Mouse (Mus musculus) myocyte (in vitro differentiated cells): ENCODE measurements around the gene Bicdl1. TPM values are rescaled to one million over a fixed set of nuclear protein-coding genes. Genes with fewer than 3 reads are reported as not detected.

ENCODE experiments used
- H3K27me3 ChIP-seq: one replicate; pipeline ENCODE4 v1.6.1; 2011; ENCODE audit not compliant: control insufficient read depth, insufficient read depth, insufficient read length
- H3K36me3 ChIP-seq: one replicate; pipeline ENCODE4 v1.6.1; 2011; ENCODE audit not compliant: control insufficient read depth, insufficient read depth
- H3K4me2 ChIP-seq: one replicate; pipeline ENCODE4 v1.6.1; 2011; ENCODE audit warnings: low read depth, control low read depth
- H3K4me3 ChIP-seq: one replicate; pipeline ENCODE4 v1.5.1; 2011; ENCODE audit warnings: mild to moderate bottlenecking, control low read depth, moderate library complexity
- H3K79me2 ChIP-seq: one replicate; pipeline ENCODE4 v1.6.1; 2011; ENCODE audit not compliant: control insufficient read depth, insufficient read depth
- H3ac ChIP-seq: one replicate; pipeline ENCODE4 v1.6.1; 2011; ENCODE audit not compliant: control insufficient read depth, insufficient read length
- CEBPB ChIP-seq: IDR thresholded peaks from 2 replicates; pipeline ENCODE4 v1.6.1; 2011; ENCODE audit warnings: mild to moderate bottlenecking, moderate library complexity; ENCODE audit not compliant: poor library complexity, insufficient read depth, severe bottlenecking
- E2F4 ChIP-seq: IDR thresholded peaks from one replicate; pipeline ENCODE4 v1.6.1; 2011; ENCODE audit warnings: mild to moderate bottlenecking, control low read depth, moderate library complexity; ENCODE audit not compliant: insufficient read depth
- MYOD1 ChIP-seq, 3 experiments: IDR thresholded peaks; one replicate each; pipeline ENCODE4 v1.6.1; 2011; ENCODE audit warnings: control low read depth in 2 of 3, low read depth in 2 of 3, mild to moderate bottlenecking in 2 of 3, moderate library complexity in 1 of 3; ENCODE audit not compliant: insufficient read length in 2 of 3, control insufficient read depth in 1 of 3
- POLR2A ChIP-seq: IDR thresholded peaks from one replicate; pipeline ENCODE4 v1.6.1; 2011; ENCODE audit warnings: low read depth, mild to moderate bottlenecking, control low read depth, moderate library complexity; ENCODE audit not compliant: insufficient read length
- POLR2AphosphoS2 ChIP-seq: IDR thresholded peaks from one replicate; pipeline ENCODE4 v1.6.1; 2011; ENCODE audit warnings: low read depth, control low read depth; ENCODE audit not compliant: insufficient read length
- REST ChIP-seq: IDR thresholded peaks from one replicate; pipeline ENCODE4 v1.6.1; 2011; ENCODE audit warnings: mild to moderate bottlenecking, control low read depth, moderate library complexity; ENCODE audit not compliant: insufficient read depth, insufficient read length
- SRF ChIP-seq: IDR thresholded peaks from one replicate; pipeline ENCODE4 v1.6.1; 2011; ENCODE audit warnings: low read depth; ENCODE audit not compliant: control insufficient read depth, insufficient read length
- TCF12 ChIP-seq: IDR thresholded peaks from one replicate; pipeline ENCODE4 v1.6.1; 2011; ENCODE audit warnings: mild to moderate bottlenecking, control low read depth; ENCODE audit not compliant: poor library complexity, insufficient read depth, severe bottlenecking
- USF1 ChIP-seq: IDR thresholded peaks from one replicate; pipeline ENCODE4 v1.6.1; 2011; ENCODE audit warnings: low read depth, mild to moderate bottlenecking, control low read depth, moderate library complexity
- polyA plus RNA-seq: library from polyadenylated mRNA; unstranded; fragments of >200 nt; fragmentation: generic; extraction: Trizol; gene quantifications from one replicate; pipeline ENCODE4 v1.2.1, GENCODE M21; 2012; ENCODE audit warnings: missing spikeins

The Bicdl1 gene
- polyA plus RNA-seq, 1 experiment = 2.8 TPM

DNA sequence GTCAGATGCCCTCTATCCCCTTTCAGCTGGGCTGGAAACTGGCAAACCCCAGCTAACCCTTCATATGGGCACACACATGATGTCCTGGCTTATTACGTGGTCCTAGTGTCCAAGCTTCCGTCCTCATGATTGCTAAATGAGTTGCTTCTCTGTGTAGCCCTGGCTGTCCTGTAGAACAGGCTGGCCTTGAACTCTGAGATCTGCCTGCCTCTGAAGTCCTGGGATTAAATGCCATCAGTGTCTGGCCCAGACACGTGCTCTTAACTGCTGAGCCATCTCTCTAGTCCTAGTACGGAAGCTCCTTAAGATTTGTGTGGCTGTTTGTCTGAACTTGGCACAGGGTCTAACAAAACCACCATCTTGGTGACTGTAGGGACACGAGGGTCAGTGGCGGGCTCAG lies 127.9 kb downstream of the Bicdl1 start:
- H3K4me3 ChIP-seq = no peak overlapping the region
- peaks cover 19% of the 10 kb centered on the region for H3K36me3 ChIP-seq
- no peaks in the 10 kb centered on the region for H3K79me2 ChIP-seq
- no peak overlapping the region for H3ac ChIP-seq
- no peak overlapping the region for H3K4me2 ChIP-seq
- TF ChIP-seq POLR2AphosphoS2 = no peak
- TF ChIP-seq TCF12 = no peak
- no peak for TF ChIP-seq E2F4
- no peak for TF ChIP-seq CEBPB
- no peak for TF ChIP-seq MYOD1 (IDR thresholded peaks at IDR 0.05; ENCODE audit: control insufficient read depth in 1 of 3, insufficient read length in 2 of 3, low read depth in 2 of 3)
- no peak for TF ChIP-seq USF1
- no peak for TF ChIP-seq POLR2A
- no peak for TF ChIP-seq REST
- TF ChIP-seq SRF = no peak
- H3K27me3 ChIP-seq = no peaks in the 10 kb centered on the region

Other genes with a start within 250 kb of the Bicdl1 start
- 13.6 TPM for gene Sirt4, start 246.9 kb downstream of the Bicdl1 start, polyA plus RNA-seq
- 120 TPM for gene Pxn, start 224.9 kb downstream of the Bicdl1 start, polyA plus RNA-seq
- gene Rplp0, start 172.2 kb downstream of the Bicdl1 start, polyA plus RNA-seq = 3,361 TPM
- 49.4 TPM for gene Gcn1l1, start 166.4 kb downstream of the Bicdl1 start, polyA plus RNA-seq
- 44.8 TPM for gene Rab35, start 99.7 kb downstream of the Bicdl1 start, polyA plus RNA-seq
- gene Cit, start 113.7 kb upstream of the Bicdl1 start, polyA plus RNA-seq = 8.5 TPM